Mouse (Mus musculus) midbrain, embryonic 14.5 days (tissue): ENCODE results near the gene Lmx1a. TPM values are rescaled to one million over a fixed set of nuclear protein-coding genes. Genes with fewer than 3 reads are reported as not detected.

ENCODE experiments used
- ATAC-seq: fragments of 200-750 bp; cut with Nextera tagmentation; 2 replicates; pipeline ENCODE4 v1.8.0; 2017; ENCODE audit warnings: moderate number of reproducible peaks, moderate library complexity; ENCODE audit not compliant: low FRiP score, low TSS enrichment
- DNase-seq: peaks from one replicate; pipeline ENCODE4 v3.0.0-alpha.2; 2015
- H3K27ac ChIP-seq: fragments of 300-500 bp; sonication (generic); replicated peaks from 2 replicates; pipeline ENCODE4 v1.5.1; 2014; ENCODE audit warnings: mild to moderate bottlenecking, low read depth, low read length, moderate library complexity
- H3K27me3 ChIP-seq: fragments of 300-500 bp; sonication (generic); 2 replicates; pipeline ENCODE4 v1.6.1; 2014; ENCODE audit warnings: low read length, control low read depth, mixed read lengths; ENCODE audit not compliant: control insufficient read depth, insufficient read depth
- H3K36me3 ChIP-seq: fragments of 300-500 bp; sonication (generic); 2 replicates; pipeline ENCODE4 v1.6.1; 2014; ENCODE audit warnings: low read length, control low read depth; ENCODE audit not compliant: control insufficient read depth, insufficient read depth
- H3K4me1 ChIP-seq: fragments of 300-500 bp; sonication (generic); 2 replicates; pipeline ENCODE4 v1.6.1; 2014; ENCODE audit warnings: mild to moderate bottlenecking, antibody characterized with exemption, low read length, control low read depth; ENCODE audit not compliant: control insufficient read depth, insufficient read depth
- H3K4me2 ChIP-seq: fragments of 300-500 bp; sonication (generic); 2 replicates; pipeline ENCODE4 v1.6.1; 2014; ENCODE audit warnings: mild to moderate bottlenecking, low read length, moderate library complexity
- H3K4me3 ChIP-seq: fragments of 300-500 bp; sonication (generic); replicated peaks from 2 replicates; pipeline ENCODE4 v1.5.1; 2014; ENCODE audit warnings: low read depth, low read length
- H3K9ac ChIP-seq: fragments of 300-500 bp; sonication (generic); replicated peaks from 2 replicates; pipeline ENCODE4 v1.6.1; 2014; ENCODE audit warnings: mild to moderate bottlenecking, low read length, moderate library complexity
- H3K9me3 ChIP-seq: fragments of 300-500 bp; sonication (generic); 2 replicates; pipeline ENCODE4 v1.6.1; 2016; ENCODE audit warnings: low read length, control low read depth, mixed read lengths; ENCODE audit not compliant: control insufficient read depth
- WGBS: fragments of 180-500 bp; shearing (Covaris S2); extraction: QIAGEN DNeasy Blood & Tissue Kit; methylation state at CpG from one replicate; pipeline ENCODE4 v1.1.7; 2014; 5-methylcytosine and 5-hydroxymethylcytosine counted together
- polyA plus RNA-seq: library from polyadenylated mRNA; unstranded; fragments of >200 nt; fragmentation: Nextera tagmentation; extraction: Ambion mirVana; gene quantifications from 2 replicates; pipeline ENCODE4 v1.2.1, GENCODE M21; 2014

The Lmx1a gene
- polyA plus RNA-seq, 1 experiment from 2014 or later: 7.1 TPM

DNA sequence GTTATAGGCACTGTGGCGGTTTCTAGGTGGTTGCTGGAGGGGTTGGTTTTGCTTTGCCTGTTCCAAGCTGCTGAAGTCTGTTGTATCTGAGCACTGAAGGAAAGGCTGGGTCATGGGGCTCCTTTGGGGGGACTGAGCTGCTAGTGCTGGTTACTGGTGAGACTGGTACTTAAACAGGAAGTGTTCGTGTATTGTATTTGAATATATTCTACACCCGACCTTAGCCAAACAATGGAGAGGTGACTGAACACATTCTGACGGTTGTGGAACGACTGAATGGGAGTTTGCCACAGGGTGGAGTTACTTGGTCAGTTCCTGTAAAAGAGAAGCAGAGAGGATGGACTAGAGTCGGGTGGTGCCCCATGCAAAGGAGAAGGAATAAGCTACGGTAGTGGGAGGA is 115.8 kb downstream of the Lmx1a start:
- ATAC-seq: no peak
- no peak overlapping the region for H3K4me2 ChIP-seq
- H3K27ac ChIP-seq: no peak overlapping the region
- no peaks in the 10 kb centered on the region for H3K9me3 ChIP-seq
- no peak overlapping the region for H3K9ac ChIP-seq
- WGBS: 63% methylated on average over 7 of the region's 7 CpGs
- H3K36me3 ChIP-seq: no peaks in the 10 kb centered on the region
- peaks cover 13% of the 10 kb centered on the region; the same call in 1 of the 2 replicates for H3K4me1 ChIP-seq
- DNase-seq: no peak
- H3K4me3 ChIP-seq: no peak overlapping the region
- peaks cover 15% of the 10 kb centered on the region; the same call in 1 of the 2 replicates for H3K27me3 ChIP-seq

DNA sequence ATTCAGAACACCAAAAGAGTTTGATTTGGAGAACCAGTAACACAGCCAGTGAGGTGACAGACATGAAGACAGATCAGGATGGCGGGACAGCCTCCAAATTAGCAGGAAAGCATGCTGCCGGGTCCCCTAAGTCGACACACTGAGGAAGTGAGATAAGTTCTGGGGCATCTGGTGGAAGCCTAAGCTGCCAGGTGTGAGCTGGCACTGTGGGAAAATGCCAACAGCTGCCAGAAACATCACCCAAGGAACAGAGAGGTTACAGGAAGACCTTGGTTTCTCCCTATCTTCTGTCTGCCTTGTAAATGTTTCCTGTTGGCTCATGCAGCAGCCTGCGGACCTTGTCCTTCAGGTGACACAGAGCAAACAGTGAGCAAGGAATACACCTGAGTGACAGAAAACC is 122.1 kb downstream of the Lmx1a start:
- Histone ChIP-seq H3K4me3 (no peak overlapping the region), H3K27ac (no peak overlapping the region), H3K9ac (no peak overlapping the region), H3K27me3 (peaks cover 6% of the 10 kb centered on the region; the same call in 1 of the 2 replicates), H3K9me3 (no peaks in the 10 kb centered on the region), H3K4me2 (no peak overlapping the region), H3K4me1 (no peaks in the 10 kb centered on the region), H3K36me3 (no peaks in the 10 kb centered on the region)
- 79% methylated on average over 4 of the region's 4 CpGs for WGBS
- DNase-seq (no peak), ATAC-seq (no peak)

DNA sequence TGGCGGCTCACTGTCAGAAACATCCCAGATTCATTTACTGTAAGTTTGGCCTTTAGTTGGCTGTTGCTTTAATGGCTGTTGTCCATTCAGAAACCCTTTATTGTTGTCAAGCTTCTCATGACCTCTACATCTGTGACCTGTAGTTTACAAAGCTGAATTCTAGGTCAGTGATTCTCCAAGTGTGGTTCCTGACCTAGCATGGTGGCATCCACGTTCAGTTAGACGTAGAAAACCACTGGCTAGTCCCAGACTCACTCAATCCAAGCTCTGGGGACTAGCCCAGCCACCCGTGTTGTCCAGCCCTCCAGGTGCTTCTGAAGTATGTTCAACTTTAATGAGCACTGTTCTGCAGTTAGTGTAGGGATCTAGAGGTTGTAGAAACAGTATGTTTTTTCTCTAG is 126.1 kb downstream of the Lmx1a start:
- ATAC-seq (no peak), DNase-seq (no peak)
- H3K9ac ChIP-seq: no peak overlapping the region
- H3K4me1 ChIP-seq: no peaks in the 10 kb centered on the region
- WGBS: 78% methylated on average over 4 of the region's 4 CpGs
- H3K27me3 ChIP-seq: no peaks in the 10 kb centered on the region; the same call in 1 of the 2 replicates
- no peaks in the 10 kb centered on the region for H3K9me3 ChIP-seq
- H3K4me2 ChIP-seq: no peak overlapping the region
- H3K27ac ChIP-seq: no peak overlapping the region
- H3K4me3 ChIP-seq: no peak overlapping the region
- no peaks in the 10 kb centered on the region for H3K36me3 ChIP-seq

DNA sequence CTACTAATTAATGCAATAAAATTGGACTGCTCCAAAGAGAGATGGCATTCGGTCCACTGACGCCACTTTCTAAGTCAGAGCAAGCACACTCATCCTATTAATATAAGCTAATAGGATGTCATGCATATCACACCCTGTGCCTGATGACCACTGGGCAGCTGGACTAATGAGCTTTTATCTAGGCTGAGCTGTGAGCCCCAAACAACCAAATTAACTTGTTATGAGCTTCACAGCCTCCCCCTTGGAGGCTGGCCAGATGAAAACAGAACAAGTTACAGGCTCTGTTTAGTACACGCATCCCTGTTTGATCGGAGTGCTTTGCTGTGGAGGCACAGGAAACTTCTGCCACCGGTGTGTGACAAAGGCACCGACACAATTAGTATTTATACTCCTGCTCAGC is 128.0 kb downstream of the Lmx1a start:
- no peak overlapping the region for H3K4me2 ChIP-seq
- no peaks in the 10 kb centered on the region; the same call in 1 of the 2 replicates for H3K27me3 ChIP-seq
- no peaks in the 10 kb centered on the region for H3K36me3 ChIP-seq
- DNase-seq: peak; percentile 41
- 27% methylated on average over 6 of the region's 6 CpGs for WGBS
- H3K27ac ChIP-seq: no peak overlapping the region
- H3K4me1 ChIP-seq: 0 out of 2 replicates have a peak, but pooled peaks cover 4% of the 10 kb centered on the region
- H3K9me3 ChIP-seq: no peaks in the 10 kb centered on the region
- ATAC-seq: no peak
- H3K9ac ChIP-seq: no peak overlapping the region
- no peak overlapping the region for H3K4me3 ChIP-seq

DNA sequence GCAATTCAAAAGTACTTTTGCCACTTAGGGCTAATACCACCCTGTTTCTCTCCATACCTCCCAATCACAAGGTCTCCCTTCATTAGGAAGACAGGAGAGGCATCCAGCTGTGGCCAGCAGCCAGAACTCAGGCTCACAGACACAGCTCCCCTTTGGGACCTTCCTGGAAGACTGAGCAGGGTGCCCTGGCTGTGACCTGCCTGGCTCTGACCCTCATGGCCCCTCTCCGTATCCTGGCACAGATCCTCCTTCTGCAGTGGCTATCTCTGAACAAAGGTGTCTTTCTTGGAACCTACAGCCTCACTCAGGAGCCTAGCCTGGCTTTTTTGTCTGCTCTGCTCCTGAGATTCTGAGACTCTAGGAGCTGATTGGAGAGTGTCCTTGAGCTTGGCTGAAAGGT is 128.6 kb downstream of the Lmx1a start:
- Histone ChIP-seq H3K27me3 (no peaks in the 10 kb centered on the region; the same call in 1 of the 2 replicates), H3K27ac (no peak overlapping the region), H3K9me3 (no peaks in the 10 kb centered on the region), H3K36me3 (no peaks in the 10 kb centered on the region), H3K4me2 (no peak overlapping the region), H3K4me3 (no peak overlapping the region), H3K9ac (no peak overlapping the region), H3K4me1 (0 out of 2 replicates have a peak, but pooled peaks cover 4% of the 10 kb centered on the region)
- 4% methylated on average over 1 of the region's 1 CpGs for WGBS
- ATAC-seq (no peak), DNase-seq (no peak)

DNA sequence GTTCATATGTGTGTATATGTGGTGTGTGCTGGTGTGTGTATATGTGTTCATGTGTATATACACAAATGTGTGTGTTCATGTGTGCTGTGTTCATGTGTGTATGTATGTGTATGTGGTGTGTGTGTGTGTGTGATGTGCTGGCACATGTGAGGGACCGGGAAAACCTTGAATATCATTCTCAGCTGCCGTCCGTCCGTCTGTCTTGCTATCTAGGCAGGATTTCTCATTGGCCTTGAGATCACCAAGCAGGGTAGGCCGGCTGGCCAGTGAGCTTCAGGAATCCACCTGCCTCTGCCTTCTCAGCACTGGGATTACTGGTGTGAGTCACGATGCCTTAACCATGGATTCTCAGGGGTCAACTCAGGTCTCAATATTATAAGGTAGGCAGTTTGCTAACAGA is 131.0 kb downstream of the Lmx1a start:
- ATAC-seq: no peak
- Histone ChIP-seq H3K9me3 (no peaks in the 10 kb centered on the region), H3K27ac (no peak overlapping the region), H3K36me3 (no peaks in the 10 kb centered on the region), H3K4me2 (no peak overlapping the region), H3K9ac (no peak overlapping the region), H3K4me3 (no peak overlapping the region), H3K4me1 (0 out of 2 replicates have a peak, but pooled peaks cover 4% of the 10 kb centered on the region), H3K27me3 (no peaks in the 10 kb centered on the region)
- no peak for DNase-seq
- 96% methylated on average over 6 of the region's 6 CpGs for WGBS

DNA sequence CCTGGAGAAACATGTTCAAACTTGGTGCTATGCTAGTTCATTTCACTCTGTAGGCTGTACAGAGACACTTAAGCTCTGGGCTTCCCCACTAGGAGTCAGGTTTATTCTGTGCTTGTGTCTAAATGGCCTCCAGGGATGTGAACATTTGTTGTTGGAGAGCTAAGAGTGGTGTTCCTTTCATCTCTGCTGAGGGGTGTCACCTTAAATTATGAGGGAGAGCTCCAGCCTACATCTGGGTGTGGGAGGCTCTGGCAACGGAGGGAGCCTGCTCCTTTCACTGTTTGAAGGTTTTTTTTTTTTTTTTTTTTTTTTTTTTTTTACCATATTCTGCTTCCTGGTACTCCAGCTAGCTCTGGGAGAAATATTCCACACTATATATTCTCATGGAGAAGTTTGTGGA is 132.1 kb downstream of the Lmx1a start:
- Histone ChIP-seq H3K36me3 (no peaks in the 10 kb centered on the region), H3K4me2 (no peak overlapping the region), H3K4me3 (no peak overlapping the region), H3K27ac (no peak overlapping the region), H3K27me3 (no peaks in the 10 kb centered on the region), H3K9ac (no peak overlapping the region), H3K4me1 (0 out of 2 replicates have a peak, but pooled peaks cover 4% of the 10 kb centered on the region), H3K9me3 (no peaks in the 10 kb centered on the region)
- no peak for ATAC-seq
- no peak for DNase-seq
- WGBS: 63% methylated on average over 1 of the region's 1 CpGs

DNA sequence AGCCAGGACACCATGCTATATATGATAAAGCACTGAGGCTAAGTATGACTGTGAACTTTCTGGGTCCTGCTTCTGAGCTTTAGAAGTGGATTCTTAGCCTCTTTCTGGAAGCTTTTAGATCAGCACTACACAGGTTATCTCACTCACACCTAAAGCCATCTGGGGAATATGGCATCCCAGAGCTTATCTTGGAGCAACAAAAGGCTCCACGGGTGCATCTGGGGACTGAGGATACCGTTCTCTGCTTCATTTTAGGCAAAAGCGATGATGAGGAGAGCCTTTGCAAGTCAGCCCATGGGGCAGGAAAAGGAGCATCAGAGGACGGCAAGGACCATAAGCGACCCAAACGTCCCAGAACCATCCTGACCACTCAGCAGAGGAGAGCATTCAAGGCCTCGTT is 141.3 kb downstream of the Lmx1a start:
- no peak for DNase-seq
- H3K4me2 ChIP-seq: no peak overlapping the region
- 88% methylated on average over 7 of the region's 7 CpGs for WGBS
- no peaks in the 10 kb centered on the region for H3K27me3 ChIP-seq
- H3K4me1 ChIP-seq: no peaks in the 10 kb centered on the region
- no peak overlapping the region for H3K9ac ChIP-seq
- H3K9me3 ChIP-seq: no peaks in the 10 kb centered on the region
- H3K27ac ChIP-seq: no peak overlapping the region
- no peak overlapping the region for H3K4me3 ChIP-seq
- ATAC-seq: no peak
- H3K36me3 ChIP-seq: no peaks in the 10 kb centered on the region

DNA sequence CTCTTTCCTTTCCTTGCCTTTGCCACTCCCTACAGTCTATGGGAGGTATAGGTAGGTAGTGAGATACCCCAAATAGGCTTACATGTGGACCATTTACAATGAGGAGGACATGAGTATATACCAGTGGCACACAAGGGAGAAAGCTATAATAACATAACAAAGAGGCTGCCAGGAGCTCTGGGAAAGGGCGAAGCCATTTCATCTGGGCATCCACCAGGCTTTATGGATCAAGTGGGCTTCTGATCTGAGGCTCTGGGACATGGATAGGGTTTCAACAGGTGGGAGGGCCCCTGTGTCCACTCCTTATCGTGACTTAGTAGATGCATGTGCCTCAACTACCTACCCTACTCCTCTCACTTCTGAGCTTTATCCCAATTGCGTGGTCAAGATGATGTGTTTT is 142.6 kb downstream of the Lmx1a start:
- no peaks in the 10 kb centered on the region for H3K4me1 ChIP-seq
- no peak overlapping the region for H3K9ac ChIP-seq
- WGBS: 94% methylated on average over 3 of the region's 3 CpGs
- DNase-seq (no peak), ATAC-seq (no peak)
- no peak overlapping the region for H3K4me3 ChIP-seq
- H3K27ac ChIP-seq: no peak overlapping the region
- H3K4me2 ChIP-seq: no peak overlapping the region
- no peaks in the 10 kb centered on the region for H3K27me3 ChIP-seq
- no peaks in the 10 kb centered on the region for H3K36me3 ChIP-seq
- no peaks in the 10 kb centered on the region for H3K9me3 ChIP-seq
